Mouse (Mus musculus) gastrocnemius, adult 2 months (tissue): Measurements from ENCODE around the gene Hpcal1. TPM values are rescaled to one million over a fixed set of nuclear protein-coding genes. Genes with fewer than 3 reads are reported as not detected.
"Not testable (repeated sequence)": the region's sequence is repeated elsewhere in the genome, so short reads cannot be mapped to it uniquely, and the experiment has no call there.

Experiments used
- DNase-seq: peaks from one replicate; pipeline ENCODE4 v3.0.0; 2022
- H3K27ac ChIP-seq: fragments of 200-600 bp; 2 replicates; pipeline ENCODE4 v1.8.1; 2022; ENCODE audit warnings: mild to moderate bottlenecking
- H3K4me3 ChIP-seq: fragments of 200-600 bp; 2 replicates; pipeline ENCODE4 v1.8.1; 2022; ENCODE audit warnings: mild to moderate bottlenecking, moderate library complexity
- CTCF ChIP-seq: fragments of 200-600 bp; IDR thresholded peaks from 2 replicates; pipeline ENCODE4 v1.8.1; 2022; ENCODE audit warnings: antibody characterized with exemption, mild to moderate bottlenecking, moderate library complexity
- intact Hi-C: fragments of 180-260 bp; cut with DNase I; formaldehyde crosslinking; loops from one replicate; pipeline ENCODE4 v1.15.1; 2025
- total RNA-seq, 2 experiments: library from RNA; stranded (reverse); gene quantifications; 2 replicates each; pipeline ENCODE4 v1.2.3; 2021

Gene Hpcal1
- total RNA-seq, 2 experiments from 2014 or later, result 4.8 to 10.3 TPM

GRCm38 (mm10) chr12:17756891-17757290 is 66.2 kb downstream of the Hpcal1 start:
- intact Hi-C loops, result no loop called here
- H3K27ac ChIP-seq, result no peak overlapping the region
- H3K4me3 ChIP-seq, result no peak overlapping the region
- no peak for TF ChIP-seq CTCF
- no peak for DNase-seq

- DNase-seq, result no peak
- TF ChIP-seq CTCF, result no peak
- no peak overlapping the region for H3K4me3 ChIP-seq
- H3K27ac ChIP-seq, result no peak overlapping the region
- intact Hi-C loops, result no loop called here
Measured at GRCm38 (mm10) chr12:17762286-17762933, 71.8 kb downstream of the Hpcal1 start.

- Histone ChIP-seq H3K4me3 (no peak overlapping the region), H3K27ac (no peak overlapping the region)
- DNase-seq, result no peak
- TF ChIP-seq CTCF, result no peak
- intact Hi-C loops, result no loop called here
Measured at GRCm38 (mm10) chr12:17763054-17763453, 72.4 kb downstream of the Hpcal1 start.

GRCm38 (mm10) chr12:17764005-17764404 is 73.3 kb downstream of the Hpcal1 start:
- no peak for TF ChIP-seq CTCF
- intact Hi-C loops, result no loop called here
- H3K27ac ChIP-seq, result no peak overlapping the region
- no peak for DNase-seq
- H3K4me3 ChIP-seq, result no peak overlapping the region

GRCm38 (mm10) chr12:17767567-17767966 is 76.9 kb downstream of the Hpcal1 start:
- H3K4me3 ChIP-seq, DNase-seq, H3K27ac ChIP-seq: not testable (repeated sequence)
- intact Hi-C loops, result loop anchor here (5.0 kb wide), 1 partner anchor 75 kb away; the partner anchor contains the start of gene Hpcal1

- H3K4me3 ChIP-seq, result no peak overlapping the region
- peak overlapping the region; percentile 78 for H3K27ac ChIP-seq
- DNase-seq, result no peak
- intact Hi-C loops, result loop anchor here (5.0 kb wide), 1 partner anchor 77 kb away; the partner anchor contains the start of gene Hpcal1
- no peak for TF ChIP-seq CTCF
Measured at GRCm38 (mm10) chr12:17769476-17770172, 79.0 kb downstream of the Hpcal1 start.

- Histone ChIP-seq H3K27ac (peak overlapping the region; percentile 58), H3K4me3 (no peak overlapping the region)
- DNase-seq, result no peak
- TF ChIP-seq CTCF, result no peak
- intact Hi-C loops, result no loop called here
Measured at GRCm38 (mm10) chr12:17770538-17770937, 79.9 kb downstream of the Hpcal1 start.

GRCm38 (mm10) chr12:17773721-17774120 is 83.1 kb downstream of the Hpcal1 start:
- intact Hi-C loops, H3K4me3 ChIP-seq: not testable (repeated sequence)
- peak; percentile 76 for DNase-seq
- peak overlapping the region; percentile 20; the same call in 1 of the 2 replicates for H3K27ac ChIP-seq

- H3K27ac ChIP-seq, intact Hi-C loops, DNase-seq, H3K4me3 ChIP-seq: not testable (repeated sequence)
Measured at GRCm38 (mm10) chr12:17774842-17775241, 84.2 kb downstream of the Hpcal1 start.

- peak; percentile 64 for TF ChIP-seq CTCF
- intact Hi-C loops, result no loop called here
- no peak overlapping the region for H3K27ac ChIP-seq
- DNase-seq, result peak; percentile 38
- H3K4me3 ChIP-seq, result no peak overlapping the region
Measured at GRCm38 (mm10) chr12:17778320-17778719, 87.7 kb downstream of the Hpcal1 start.

GRCm38 (mm10) chr12:17779093-17779492 is 88.4 kb downstream of the Hpcal1 start:
- Histone ChIP-seq H3K27ac (no peak overlapping the region), H3K4me3 (no peak overlapping the region)
- TF ChIP-seq CTCF, result no peak
- no peak for DNase-seq
- intact Hi-C loops, result no loop called here

GRCm38 (mm10) chr12:17789486-17789885 is 98.8 kb downstream of the Hpcal1 start:
- DNase-seq, result no peak
- no peak overlapping the region for H3K4me3 ChIP-seq
- intact Hi-C loops, result no loop called here
- peak; percentile 37; the same call in 1 of the 2 replicates for TF ChIP-seq CTCF
- H3K27ac ChIP-seq, result no peak overlapping the region

GRCm38 (mm10) chr12:17791111-17791510 is 100.5 kb downstream of the Hpcal1 start:
- intact Hi-C loops, result loop anchor here (10.0 kb wide), 1 partner anchor 426 kb away; no protein-coding TSS in a partner anchor
- H3K27ac ChIP-seq, result no peak overlapping the region
- no peak for TF ChIP-seq CTCF
- H3K4me3 ChIP-seq, result no peak overlapping the region
- no peak for DNase-seq
